In genomic region chr6:97048403-97048802, GRCm38 (mm10) we compare ENCODE assay signal across 17 mouse cellular contexts. TPM values are rescaled to one million over a fixed set of nuclear protein-coding genes. Genes with fewer than 3 reads are reported as not detected.
A peak's percentile ranks its signal among the peaks of the same experiment; 100 is the strongest.
DNase-seq lines count a peak whose midpoint lies in the region.
"Had no signal": no experiment of that assay in that cellular context is flagged by ENCODE, and none has a peak within 500 bp of the region (broad histone marks: within the 10 kb centered on the region; RNA-seq: fewer than 3 reads in every experiment).

No protein-coding gene starts in this region.

- peak; percentile 64 for DNase-seq in A20 (ENCODE audit: low read depth, low spot score)
- peak; percentile 9 to 18 for DNase-seq in B cell, adult 2 months
- peak; percentile 53 for DNase-seq in Muller cell, postnatal 12 days (ENCODE audit: inconsistent ontology term)
- peak; percentile 56 for DNase-seq in retina, postnatal 1 day
- no peak for DNase-seq in layer of hippocampus, postnatal 14 days (ENCODE audit: low spot score in 2 of 2)
- DNase-seq in cerebellum, adult 9-10 months = no peak
- DNase-seq: adrenal gland, postnatal 14 days; cerebellum, adult 11 months; cerebellum, postnatal 14 days; gastrocnemius, postnatal 14 days; heart, adult 18-20 months; heart, postnatal 4 days; kidney, adult 8-10 months; kidney, postnatal 10 days had no signal

RNA-seq across cellular contexts. Expression of gene Fam19a4, which starts 11.8 kb away (rescaled TPM):
- total RNA-seq in layer of hippocampus, postnatal 14 days (2021) = 1 to 10 TPM in 1 of 2 experiments, under 1 TPM in 1; 0.69 to 2.0 TPM
- total RNA-seq: heart, adult 18-20 months; heart, postnatal 4 days; liver, adult 2 months; megakaryocyte-erythroid progenitor cell, adult 5-6 weeks; neutrophil, adult 5-6 weeks had no signal

Comparison
In these comparisons a context has a peak if more than half of its experiments do, and no peak if none do; other contexts are left out.
1. DNase-seq: peak in A20 (single experiment), B cell, adult 2 months (2 of 2), Muller cell, postnatal 12 days (single experiment) and retina, postnatal 1 day (single experiment); none in layer of hippocampus, postnatal 14 days (0 of 2) and cerebellum, adult 9-10 months (single experiment).